In the genomic region with DNA sequence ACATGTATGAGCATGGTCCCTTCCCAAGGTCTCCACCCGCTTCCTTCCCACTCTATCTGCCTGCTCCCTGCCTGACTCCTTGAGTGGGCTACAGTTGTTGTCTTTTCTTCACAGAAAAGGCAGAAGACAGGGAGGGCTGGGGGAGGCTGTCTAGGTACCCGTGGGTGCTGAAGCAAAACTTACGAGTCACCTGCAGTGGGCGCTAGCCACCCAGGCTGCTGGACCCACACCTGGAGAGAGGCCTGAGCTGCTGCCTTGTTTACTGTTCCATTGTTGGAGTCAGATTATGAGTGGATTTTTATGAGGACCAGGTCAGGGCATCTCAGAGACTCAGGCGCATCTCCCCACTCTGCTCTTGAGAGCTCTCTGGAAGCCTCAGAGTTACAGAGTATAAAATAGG, we compare ENCODE assay signal across 24 mouse cellular contexts. TPM values are rescaled to one million over a fixed set of nuclear protein-coding genes. Genes with fewer than 3 reads are reported as not detected.
A peak's percentile ranks its signal among the peaks of the same experiment; 100 is the strongest.
DNase-seq lines count a peak whose midpoint lies in the region; ATAC-seq and TF ChIP-seq lines count a peak whose summit lies in the region.
"Had no signal": no experiment of that assay in that cellular context is flagged by ENCODE, and none has a peak within 500 bp of the region (broad histone marks: within the 10 kb centered on the region; RNA-seq: fewer than 3 reads in every experiment).

No protein-coding gene starts in this region.

- no peaks in the 10 kb centered on the region for H3K36me3 ChIP-seq in heart, postnatal 0 days (replicated peaks; ENCODE audit: control insufficient read depth, insufficient read depth, low read length)
- no peaks in the 10 kb centered on the region for H3K36me3 ChIP-seq in liver, embryonic 14.5 days (replicated peaks; ENCODE audit: control insufficient read depth, insufficient read depth, low read depth)
- no peaks in the 10 kb centered on the region for H3K36me3 ChIP-seq in embryonic facial prominence, embryonic 12.5 days
- no peaks in the 10 kb centered on the region for H3K36me3 ChIP-seq in limb, embryonic 13.5 days

- 70% methylated on average over 5 of the region's 5 CpGs for WGBS in heart, postnatal 0 days
- WGBS in liver, embryonic 14.5 days (ENCODE audit: insufficient replicate concordance): 52% methylated on average over 5 of the region's 5 CpGs
- 66% methylated on average over 5 of the region's 5 CpGs for WGBS in embryonic facial prominence, embryonic 12.5 days
- WGBS in limb, embryonic 13.5 days: 69% methylated on average over 5 of the region's 5 CpGs

- no peak for TF ChIP-seq EP300 in heart, postnatal 0 days (IDR thresholded peaks at IDR 0.05; ENCODE audit: low read depth)
- TF ChIP-seq EP300 in liver, embryonic 14.5 days (IDR thresholded peaks at IDR 0.05; ENCODE audit: low read depth): no peak

- TF ChIP-seq CTCF in heart, postnatal 0 days (IDR thresholded peaks at IDR 0.05; ENCODE audit: low read depth): peak; percentile 21
- peak; percentile 33; the same call in 1 of the 2 replicates for TF ChIP-seq CTCF in liver, embryonic 14.5 days (IDR thresholded peaks at IDR 0.05; ENCODE audit: low read depth)

- H3K27me3 ChIP-seq in heart, postnatal 0 days (ENCODE audit: control insufficient read depth, insufficient read depth, low read length): no peaks in the 10 kb centered on the region
- H3K27me3 ChIP-seq in liver, embryonic 14.5 days (ENCODE audit: control insufficient read depth, insufficient read depth, low read length): no peaks in the 10 kb centered on the region
- H3K27me3 ChIP-seq in embryonic facial prominence, embryonic 12.5 days: peaks cover 7% of the 10 kb centered on the region; the same call in 1 of the 2 replicates
- H3K27me3 ChIP-seq in limb, embryonic 13.5 days: no peaks in the 10 kb centered on the region
- H3K27me3 ChIP-seq: Patski had no signal

- no peak overlapping the region for H3K27ac ChIP-seq in heart, postnatal 0 days (ENCODE audit: low read depth)
- H3K27ac ChIP-seq in liver, embryonic 14.5 days: no peak overlapping the region
- H3K27ac ChIP-seq in embryonic facial prominence, embryonic 12.5 days: 0 out of 2 replicates have a peak overlapping the region, but pooled peaks have one; percentile 36
- peak overlapping the region; percentile 86; the same call in 1 of the 2 replicates for H3K27ac ChIP-seq in limb, embryonic 13.5 days
- H3K27ac ChIP-seq: left cerebral cortex, adult 2 months; macrophage had no signal

- H3K4me2 ChIP-seq in heart, postnatal 0 days (ENCODE audit: low read depth, low read length): no peak overlapping the region
- H3K4me2 ChIP-seq in liver, embryonic 14.5 days (ENCODE audit: low read depth): no peak overlapping the region
- H3K4me2 ChIP-seq in embryonic facial prominence, embryonic 12.5 days (replicated peaks): no peak overlapping the region
- no peak overlapping the region for H3K4me2 ChIP-seq in limb, embryonic 13.5 days (replicated peaks)
- H3K4me2 ChIP-seq: midbrain, embryonic 11.5 days had no signal

- no peak overlapping the region for H3K9ac ChIP-seq in heart, postnatal 0 days (replicated peaks; ENCODE audit: low read depth, low read length)
- H3K9ac ChIP-seq in liver, embryonic 14.5 days (replicated peaks): no peak overlapping the region
- H3K9ac ChIP-seq in embryonic facial prominence, embryonic 12.5 days: no peak overlapping the region
- no peak overlapping the region; the same call in 1 of the 2 replicates for H3K9ac ChIP-seq in limb, embryonic 13.5 days

- no peak for ATAC-seq in heart, postnatal 0 days (ENCODE audit: insufficient read depth, low read depth)
- ATAC-seq in liver, embryonic 14.5 days (ENCODE audit: insufficient read depth): no peak
- no peak for ATAC-seq in embryonic facial prominence, embryonic 12.5 days (ENCODE audit: insufficient number of reproducible peaks, insufficient read depth, low FRiP score, low TSS enrichment)
- ATAC-seq in limb, embryonic 13.5 days (ENCODE audit: low FRiP score, low read depth): no peak
- ATAC-seq: hindbrain, embryonic 16.5 days; Patski had no signal

- no peak for DNase-seq in heart, postnatal 0 days (ENCODE audit: low spot score)
- DNase-seq in heart, adult 18-20 months: no peak
- DNase-seq in liver, embryonic 14.5 days (ENCODE audit: low read depth in 3 of 3, low spot score in 3 of 3): no peak
- DNase-seq in liver: no peak
- no peak for DNase-seq in spleen, postnatal 4 days (ENCODE audit: low spot score in 2 of 2)
- DNase-seq: adrenal gland, adult 8-10 months; cerebellum, adult 8-10 months; kidney, adult 18-20 months; layer of hippocampus, adult 9-11 months; left cerebral cortex, postnatal 4 days; lung, adult 18-20 months; thymus, postnatal 14 days had no signal

- no peak overlapping the region for H3K4me3 ChIP-seq in heart, postnatal 0 days (ENCODE audit: low read depth, low read length)
- no peak overlapping the region for H3K4me3 ChIP-seq in liver, embryonic 14.5 days (ENCODE audit: insufficient read depth in 1 of 2, low read depth in 2 of 2, low read length in 2 of 2)
- no peak overlapping the region for H3K4me3 ChIP-seq in embryonic facial prominence, embryonic 12.5 days
- H3K4me3 ChIP-seq in limb, embryonic 13.5 days: no peak overlapping the region
- H3K4me3 ChIP-seq: erythroblast, embryonic 14.5 days; left cerebral cortex, adult 2 months had no signal

- H3K9me3 ChIP-seq in heart, postnatal 0 days (replicated peaks; ENCODE audit: control insufficient read depth, low read length): no peaks in the 10 kb centered on the region
- no peaks in the 10 kb centered on the region for H3K9me3 ChIP-seq in liver, embryonic 14.5 days (ENCODE audit: control insufficient read depth, low read length)
- no peaks in the 10 kb centered on the region for H3K9me3 ChIP-seq in embryonic facial prominence, embryonic 12.5 days
- H3K9me3 ChIP-seq in limb, embryonic 13.5 days: no peaks in the 10 kb centered on the region

- H3K4me1 ChIP-seq in heart, postnatal 0 days (ENCODE audit: control insufficient read depth, insufficient read depth): peaks cover 13% of the 10 kb centered on the region; the same call in 1 of the 2 replicates
- no peaks in the 10 kb centered on the region for H3K4me1 ChIP-seq in liver, embryonic 14.5 days (replicated peaks; ENCODE audit: control insufficient read depth in 2 of 2, insufficient read depth in 2 of 2, low read length in 1 of 2)
- peaks cover 20% of the 10 kb centered on the region for H3K4me1 ChIP-seq in embryonic facial prominence, embryonic 12.5 days
- H3K4me1 ChIP-seq in limb, embryonic 13.5 days: peaks cover 71% of the 10 kb centered on the region

RNA-seq across cellular contexts. Expression of a gene that starts 28.9 kb away (rescaled TPM):
- total RNA-seq in heart, postnatal 0 days (2014; rRNA removed; ENCODE audit: low replicate concordance): not detected in 2 replicates
- not detected in 2 replicates for polyA plus RNA-seq in heart, postnatal 0 days (2015; fragmentation: Nextera tagmentation; extraction: Ambion mirVana)
- total RNA-seq in heart, adult 18-20 months (2021): not detected
- not detected in 2 replicates for polyA plus RNA-seq in liver, embryonic 14.5 days (2012; rRNA removed)
- polyA plus RNA-seq in liver, embryonic 14.5 days (2014; fragmentation: Nextera tagmentation; extraction: Ambion mirVana): not detected in 2 replicates
- not detected in 2 replicates for polyA plus RNA-seq in embryonic facial prominence, embryonic 12.5 days (2016; fragmentation: Nextera tagmentation; extraction: Ambion mirVana)
- polyA plus RNA-seq in limb, embryonic 13.5 days (2015; fragmentation: Nextera tagmentation; extraction: Ambion mirVana): not detected in 2 replicates
- total RNA-seq: adrenal gland, adult 8-10 months; ES-E14; gastrocnemius, adult 8-10 months; heart, adult 8-10 months; heart, postnatal 14 days; left cerebral cortex, adult 2 months; left cerebral cortex, postnatal 4 days had no signal
- polyA plus RNA-seq: erythroblast, embryonic 14.5 days; hindbrain, embryonic 16.5 days; macrophage; midbrain, embryonic 11.5 days; Patski had no signal

RNA-seq across cellular contexts. Expression of a gene that starts 59.9 kb away (rescaled TPM):
- total RNA-seq in heart, postnatal 0 days (2014; rRNA removed; ENCODE audit: low replicate concordance): 9.3 and 9.8 TPM in 2 replicates
- 10.7 and 14.7 TPM in 2 replicates for polyA plus RNA-seq in heart, postnatal 0 days (2015; fragmentation: Nextera tagmentation; extraction: Ambion mirVana)
- total RNA-seq in heart, adult 18-20 months (2021): 10 to 100 TPM; 10.2 to 10.4 TPM
- polyA plus RNA-seq in liver, embryonic 14.5 days (2012; rRNA removed): 0.69 and 0.70 TPM in 2 replicates
- polyA plus RNA-seq in liver, embryonic 14.5 days (2014; fragmentation: Nextera tagmentation; extraction: Ambion mirVana): 0.86 and 1.6 TPM in 2 replicates
- polyA plus RNA-seq in embryonic facial prominence, embryonic 12.5 days (2016; fragmentation: Nextera tagmentation; extraction: Ambion mirVana): 41.5 and 45.7 TPM in 2 replicates
- polyA plus RNA-seq in limb, embryonic 13.5 days (2015; fragmentation: Nextera tagmentation; extraction: Ambion mirVana): 58.8 and 64.5 TPM in 2 replicates
- polyA plus RNA-seq: Patski had no signal

Comparison
In these comparisons a context has a peak if more than half of its experiments do, and no peak if none do; other contexts are left out.
1. H3K27ac ChIP-seq: peak in embryonic facial prominence, embryonic 12.5 days (single experiment) and limb, embryonic 13.5 days (single experiment); none in heart, postnatal 0 days (single experiment) and liver, embryonic 14.5 days (single experiment).